Mouse (Mus musculus): ENCODE measurements around the gene Lce1a2. TPM values are rescaled to one million over a fixed set of nuclear protein-coding genes. Genes with fewer than 3 reads are reported as not detected.

Gene Lce1a2
- polyA plus RNA-seq, 1 experiment from 2014 or later = not detected

DNA sequence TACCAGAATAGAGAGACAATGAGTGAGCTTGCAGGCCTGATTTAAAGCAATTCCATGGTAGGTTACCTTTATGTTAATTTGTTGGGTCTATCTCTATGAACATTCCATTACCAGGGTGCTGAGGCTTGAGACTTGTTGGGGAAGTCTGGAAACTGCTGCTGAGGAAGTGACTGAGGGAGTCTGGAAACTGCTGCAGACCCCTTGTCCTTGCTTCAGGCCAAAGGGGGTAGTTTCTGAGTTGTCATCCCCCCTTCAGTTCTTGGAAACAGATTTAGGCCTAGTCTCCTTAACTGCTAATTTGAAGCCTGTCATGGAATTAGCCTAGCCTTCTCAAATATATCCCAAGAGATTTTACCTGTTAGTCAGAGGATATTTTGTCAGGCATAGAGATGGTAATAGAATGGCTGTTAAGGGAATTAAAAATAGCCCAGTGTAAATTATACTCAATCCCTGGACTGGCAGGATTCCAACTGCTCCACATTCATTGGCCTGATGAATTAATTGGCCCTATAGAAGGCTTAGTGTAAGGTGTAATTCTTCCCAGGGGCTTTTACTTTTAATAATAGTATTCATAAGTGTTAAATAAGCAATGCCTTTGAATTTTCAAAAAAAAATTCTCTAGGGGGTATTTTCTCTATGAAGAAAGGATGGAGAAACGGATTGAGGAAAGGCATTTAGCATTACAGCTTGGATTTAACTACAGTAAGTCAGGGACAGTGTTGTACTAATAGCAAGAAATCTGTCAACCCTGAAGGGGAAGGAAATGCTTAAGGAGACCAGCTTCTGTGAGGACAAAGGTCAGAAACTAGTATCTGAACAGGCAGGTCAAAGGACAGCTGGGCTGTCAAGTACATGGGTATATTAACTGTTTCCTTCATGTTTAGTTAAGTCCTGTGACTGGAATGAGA is 32.1 kb downstream of the Lce1a2 start:
- no peak for ATAC-seq

GRCm38 (mm10) chr3:92621560-92621959 is 48.6 kb downstream of the Lce1a2 start, which contains the start of gene Lce6a:
TSS of gene Lce6a (minus strand) at chr3:92621660.
- CTCF ChIA-PET = interaction anchor here (1.3 kb wide), 1 partner anchor 14 kb away, joined by 3 read pairs; the partner anchor contains the start of gene 2210017I01Rik
- H3K27me3 ChIP-seq = peaks cover 11% of the 10 kb centered on the region
- DNase-seq (ENCODE audit: low read depth, low spot score) (no peak), ATAC-seq (no peak)
- in situ Hi-C loops (cut with MboI; ENCODE audit: low pct_unique_long_range_greater_than_20kb) = no loop called here
- TF ChIP-seq CTCF (IDR thresholded peaks at IDR 0.05) = no peak
- POLR2A ChIA-PET = no interaction called here

More for the DNA sequence above, 32.1 kb downstream of the Lce1a2 start:
- TF ChIP-seq CTCF (IDR thresholded peaks at IDR 0.05) = no peak
- ChIA-PET POLR2A (no interaction called here), CTCF (no interaction called here)
- DNase-seq (ENCODE audit: low read depth, low spot score) = no peak
- H3K27me3 ChIP-seq = peaks cover 21% of the 10 kb centered on the region
- in situ Hi-C loops (cut with MboI; ENCODE audit: low pct_unique_long_range_greater_than_20kb) = no loop called here

Other genes with a start within 250 kb of the Lce1a2 start
- 11.3 TPM for gene Gm9774, start 240.9 kb downstream of the Lce1a2 start, polyA plus RNA-seq (2021)
- gene Sprr2k, start 237.7 kb downstream of the Lce1a2 start, polyA plus RNA-seq (2021) = not detected
- 0.19 TPM for gene Sprr1b, start 231.5 kb downstream of the Lce1a2 start, polyA plus RNA-seq (2021)
- gene Sprr3, start 211.6 kb downstream of the Lce1a2 start, polyA plus RNA-seq (2021) = not detected
- gene Sprr1a, start 184.4 kb downstream of the Lce1a2 start, polyA plus RNA-seq (2021) = 14.1 TPM
- not detected for gene Sprr4, start 169.8 kb downstream of the Lce1a2 start, polyA plus RNA-seq (2021)
- not detected for gene 2310046K23Rik, start 135.8 kb downstream of the Lce1a2 start, polyA plus RNA-seq (2021)
- not detected for gene Ivl, start 96.6 kb downstream of the Lce1a2 start, polyA plus RNA-seq (2021)
- not detected for gene Smcp, start 81.3 kb downstream of the Lce1a2 start, polyA plus RNA-seq (2021)
- not detected for gene 2210017I01Rik, start 62.8 kb downstream of the Lce1a2 start, polyA plus RNA-seq (2021)
- not detected for gene Lce6a, start 48.7 kb downstream of the Lce1a2 start, polyA plus RNA-seq (2021)
- not detected for gene Lce1a1, start 22.0 kb downstream of the Lce1a2 start, polyA plus RNA-seq (2021)
- gene Lce1b, start 13.4 kb downstream of the Lce1a2 start, polyA plus RNA-seq (2021) = not detected
- not detected for gene Lce1c, start 8.9 kb upstream of the Lce1a2 start, polyA plus RNA-seq (2021)
- not detected for gene Lce1d, start 16.9 kb upstream of the Lce1a2 start, polyA plus RNA-seq (2021)
- gene Lce1e, start 38.8 kb upstream of the Lce1a2 start, polyA plus RNA-seq (2021) = not detected
- not detected for gene Lce1f, start 50.0 kb upstream of the Lce1a2 start, polyA plus RNA-seq (2021)
- gene Gm38119, start 68.8 kb upstream of the Lce1a2 start, polyA plus RNA-seq (2021) = not detected
- not detected for gene Lce1g, start 82.0 kb upstream of the Lce1a2 start, polyA plus RNA-seq (2021)
- gene Lce1h, start 94.8 kb upstream of the Lce1a2 start, polyA plus RNA-seq (2021) = not detected
- gene Lce1i, start 108.6 kb upstream of the Lce1a2 start, polyA plus RNA-seq (2021) = not detected
- gene Lce1j, start 120.2 kb upstream of the Lce1a2 start, polyA plus RNA-seq (2021) = not detected
- gene Lce1k, start 137.6 kb upstream of the Lce1a2 start, polyA plus RNA-seq (2021) = not detected
- gene Kprp, start 156.9 kb upstream of the Lce1a2 start, polyA plus RNA-seq (2021) = not detected
- not detected for gene Lce1l, start 181.0 kb upstream of the Lce1a2 start, polyA plus RNA-seq (2021)
- not detected for gene 2310050C09Rik, start 199.9 kb upstream of the Lce1a2 start, polyA plus RNA-seq (2021)